Mouse (Mus musculus) gastrocnemius, postnatal 25 days (tissue): ENCODE data around the gene Kng2. TPM values are rescaled to one million over a fixed set of nuclear protein-coding genes. Genes with fewer than 3 reads are reported as not detected.
"Not testable (repeated sequence)": the region's sequence is repeated elsewhere in the genome, so short reads cannot be mapped to it uniquely, and the experiment has no call there.

Experiments
- DNase-seq: peaks from one replicate; pipeline ENCODE4 v3.0.0; 2022
- total RNA-seq, 2 experiments: library from RNA; stranded (reverse); gene quantifications; 1 replicate in 1 of 2; 2 replicates in 1 of 2; pipeline ENCODE4 v1.2.3; 2021

The Kng2 gene
- total RNA-seq, 2 experiments from 2014 or later = 0.21 TPM; not detected in 1

DNA sequence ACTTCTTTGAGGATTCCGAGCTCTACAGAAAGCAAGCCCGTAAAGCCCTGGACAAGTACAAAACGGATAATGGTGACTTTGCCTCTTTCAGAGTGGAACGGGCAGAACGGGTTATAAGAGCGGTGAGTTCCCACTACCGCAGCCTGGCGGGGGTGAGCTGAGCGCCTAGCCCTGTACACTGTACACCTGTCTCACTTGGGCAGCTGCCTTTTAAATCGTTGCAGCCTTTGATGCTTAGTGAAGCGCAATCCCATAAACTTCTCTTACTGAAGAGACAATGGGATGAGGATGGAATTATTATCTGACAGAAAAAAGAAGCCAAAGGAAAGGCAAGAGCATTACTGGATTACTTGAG, 73.2 kb downstream of the Kng2 start:
- no peak for DNase-seq

DNA sequence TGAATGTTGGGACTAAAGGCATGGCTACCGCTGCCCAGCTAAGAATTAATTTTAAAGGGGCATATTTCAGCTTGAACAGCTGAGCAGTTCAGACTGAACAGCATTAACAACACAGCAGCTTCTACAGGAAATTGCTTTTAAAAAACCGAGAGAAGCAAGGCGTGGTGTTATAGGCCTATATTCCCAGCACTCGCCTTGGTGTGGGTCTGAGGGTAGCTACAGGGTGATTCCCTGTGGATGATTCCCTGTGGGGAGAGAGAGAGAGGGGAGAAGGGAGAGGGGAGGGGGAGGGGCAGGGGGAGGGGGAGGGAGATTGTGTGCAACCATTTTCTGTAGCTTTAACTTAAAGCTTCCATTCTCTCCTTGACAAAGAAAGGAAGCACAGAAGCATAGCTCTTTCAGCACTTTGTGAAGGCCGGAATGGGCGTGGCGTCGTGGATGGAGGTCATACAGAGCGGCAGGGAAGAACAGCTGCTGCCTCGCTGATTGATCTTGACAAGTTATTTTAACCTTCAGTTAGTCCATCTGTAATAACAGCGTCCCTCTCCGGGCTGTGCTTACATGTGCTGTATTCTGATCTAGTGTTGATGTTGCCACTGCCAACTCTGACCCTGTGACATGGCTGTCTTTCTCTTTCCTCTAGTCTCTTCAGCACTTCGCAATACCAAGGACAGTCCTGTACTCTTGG, 73.7 kb downstream of the Kng2 start:
- no peak for DNase-seq

- no peak for DNase-seq
Observed at GRCm38 (mm10) chr16:22953069-22953468, 76.2 kb downstream of the Kng2 start.

- no peak for DNase-seq
Observed at GRCm38 (mm10) chr16:22950840-22951395, 78.4 kb downstream of the Kng2 start, which contains the start of gene Hrg. Hrg (plus strand) TSS chr16:22951072.

GRCm38 (mm10) chr16:22947371-22947770, 81.9 kb downstream of the Kng2 start:
- DNase-seq = no peak

DNA sequence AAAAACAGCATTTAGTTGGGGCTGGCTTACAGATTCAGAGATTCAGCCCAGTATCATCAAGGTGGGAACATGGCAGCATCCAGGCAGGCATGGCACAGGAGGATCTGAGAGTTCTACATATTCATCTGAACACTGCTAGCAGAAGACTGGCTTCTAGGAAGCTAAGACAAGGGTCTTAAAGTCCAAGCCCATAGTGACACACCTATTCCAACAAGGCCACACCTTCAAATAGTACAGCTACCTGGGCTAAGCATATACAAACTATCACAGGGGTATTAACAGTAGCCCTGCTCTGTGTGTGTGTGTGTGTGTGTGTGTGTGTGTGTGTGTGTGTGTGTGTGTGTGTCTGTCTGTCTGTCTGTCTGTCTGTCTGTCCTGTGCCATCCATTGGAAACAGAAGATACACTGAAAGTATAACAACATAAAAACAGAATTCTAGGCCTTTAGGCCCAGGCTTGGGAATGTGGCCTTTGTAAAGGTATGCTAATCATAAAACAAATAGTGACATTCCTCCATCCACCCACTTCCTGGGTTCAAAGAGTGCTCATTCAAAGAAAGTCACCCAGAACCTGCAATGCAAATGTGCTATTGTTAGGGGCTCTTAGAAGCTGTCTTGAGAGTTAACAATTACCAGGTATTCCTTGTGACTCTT, 87.3 kb downstream of the Kng2 start:
- not testable (repeated sequence) for DNase-seq

DNA sequence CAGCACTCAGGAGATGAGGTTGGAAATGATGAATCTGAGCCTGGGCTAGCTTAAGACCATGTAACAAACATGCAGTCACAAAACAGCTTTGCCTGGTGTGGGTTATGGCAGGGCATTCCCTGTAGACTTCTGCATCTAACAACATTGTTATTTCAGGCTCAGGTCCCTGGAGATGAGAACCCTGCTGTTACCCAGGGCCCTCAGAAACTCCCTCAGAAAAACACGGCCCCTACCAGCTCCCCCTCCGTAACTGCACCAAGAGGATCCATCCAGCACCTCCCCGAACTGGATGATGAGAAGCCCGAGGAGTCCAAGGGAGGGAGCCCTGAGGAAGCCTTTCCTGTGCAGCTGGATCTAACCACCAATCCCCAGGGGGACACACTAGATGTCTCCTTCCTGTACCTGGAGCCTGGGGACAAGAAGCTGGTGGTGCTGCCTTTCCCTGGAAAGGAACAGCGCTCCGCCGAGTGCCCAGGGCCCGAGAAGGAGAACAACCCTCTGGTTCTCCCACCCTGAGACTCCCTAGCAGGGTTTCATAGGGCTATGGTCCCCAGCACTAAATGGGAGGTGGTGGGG, 90.1 kb downstream of the Kng2 start:
- DNase-seq = no peak

DNA sequence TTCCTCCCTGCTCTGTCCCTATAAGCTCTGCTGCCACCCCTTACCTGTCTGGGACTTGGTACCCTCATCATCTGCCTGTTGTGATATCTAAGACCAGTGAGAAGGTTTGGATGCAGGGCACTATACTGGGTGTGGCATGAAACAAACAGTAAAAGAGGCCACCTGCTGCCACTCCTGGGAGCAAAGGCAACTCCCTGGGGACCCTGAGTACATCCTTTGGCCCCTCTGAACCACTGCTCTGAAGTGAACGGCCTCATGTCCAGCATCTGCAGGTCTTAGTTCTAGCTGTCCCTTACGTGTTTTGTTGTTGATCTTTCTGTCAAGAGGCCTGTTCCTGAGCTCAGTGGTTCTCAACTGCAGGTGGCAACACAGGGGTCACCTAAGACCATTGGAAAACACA, 90.7 kb downstream of the Kng2 start:
- no peak for DNase-seq

DNA sequence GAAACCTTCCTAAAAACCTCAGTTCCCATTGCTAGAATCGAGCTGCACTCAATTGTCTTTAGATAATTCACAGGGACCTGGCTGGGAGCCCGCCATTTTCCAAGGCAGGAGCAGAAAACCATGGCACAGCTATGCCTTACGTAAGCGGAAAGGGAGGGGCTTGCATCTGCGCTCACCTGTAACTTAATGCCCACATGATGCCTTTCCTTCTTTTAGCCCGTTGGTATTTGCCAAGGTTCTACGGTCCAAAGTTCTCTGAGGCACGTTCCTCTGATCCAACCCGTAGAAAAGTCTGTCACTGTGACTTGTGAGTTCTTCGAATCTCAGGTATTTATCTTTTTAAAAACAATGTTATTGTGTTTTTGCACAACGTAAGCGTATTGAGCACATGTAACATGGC, 91.7 kb downstream of the Kng2 start:
- DNase-seq = no peak

Other genes with a start within 250 kb of the Kng2 start
- not detected for gene Crygs, start 217.9 kb downstream of the Kng2 start, total RNA-seq
- 1 to 10 TPM; 5.4 to 6.8 TPM for gene Tbccd1, start 171.8 kb downstream of the Kng2 start, total RNA-seq
- 10 to 100 TPM; 38.8 to 44.2 TPM for gene Dnajb11, start 171.6 kb downstream of the Kng2 start, total RNA-seq
- not detected for gene Ahsg, start 138.2 kb downstream of the Kng2 start, total RNA-seq
- not detected for gene Fetub, start 111.1 kb downstream of the Kng2 start, total RNA-seq
- not detected for gene Hrg, start 78.4 kb downstream of the Kng2 start, total RNA-seq
- not detected for gene Kng1, start 28.4 kb upstream of the Kng2 start, total RNA-seq
- gene Eif4a2, start 78.0 kb upstream of the Kng2 start, total RNA-seq = 100 to 1,000 TPM; 362 to 414 TPM
- 1 to 10 TPM; 6.1 to 6.2 TPM for gene Rfc4, start 98.3 kb upstream of the Kng2 start, total RNA-seq
- 10 to 100 TPM in 1 of 2 experiments, 1 to 10 TPM in 1; 1.9 to 87.3 TPM for gene Adipoq, start 117.1 kb upstream of the Kng2 start, total RNA-seq
- gene St6gal1, start 195.3 kb upstream of the Kng2 start, total RNA-seq = 1 to 10 TPM; 3.4 to 3.5 TPM